Mouse (Mus musculus): ENCODE results near the gene Slc39a2.
A peak's percentile ranks its signal among the peaks of the same experiment; 100 is the strongest.
"Not testable (repeated sequence)": the region's sequence is repeated elsewhere in the genome, so short reads cannot be mapped to it uniquely, and the experiment has no call there.

The Slc39a2 gene

GRCm38 (mm10) chr14:51892191-51892939 lies at the start of gene Slc39a2:
TSS of gene Slc39a2 (plus strand) at chr14:51892889.
- no peak for DNase-seq (ENCODE audit: low spot score)

- DNase-seq (ENCODE audit: low spot score), result no peak
Observed at GRCm38 (mm10) chr14:51843882-51844281, 48.8 kb upstream of the Slc39a2 start.

GRCm38 (mm10) chr14:51846566-51846965 lies 46.1 kb upstream of the Slc39a2 start:
- no peak for DNase-seq (ENCODE audit: low spot score)

GRCm38 (mm10) chr14:51851006-51851405 lies 41.7 kb upstream of the Slc39a2 start:
- not testable (repeated sequence) for DNase-seq (ENCODE audit: low spot score)

- no peak for DNase-seq (ENCODE audit: low spot score)
Observed at GRCm38 (mm10) chr14:51853399-51853798, 39.3 kb upstream of the Slc39a2 start, which contains the start of gene Ear6. TSS of gene Ear6 (plus strand) at chr14:51853699.

DNA sequence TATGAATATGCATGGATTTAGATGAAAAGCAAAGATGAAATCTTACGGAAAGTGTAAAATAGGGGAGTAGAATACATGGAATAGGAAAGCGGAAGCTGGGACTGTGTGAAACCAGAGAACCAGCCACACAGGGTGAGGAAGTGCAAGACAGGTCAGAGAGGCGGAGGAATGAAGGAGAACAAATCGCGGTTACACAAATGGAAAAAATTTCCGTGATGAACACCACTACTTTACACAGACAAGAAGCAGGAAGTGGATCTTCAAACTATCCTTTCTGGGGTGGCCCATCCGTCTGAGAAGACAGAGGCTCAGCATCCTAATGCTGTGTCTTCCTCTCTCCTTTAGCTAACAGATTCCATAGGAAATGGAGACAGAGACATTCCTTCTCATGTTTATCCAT lies 37.4 kb upstream of the Slc39a2 start:
- DNase-seq (ENCODE audit: low spot score), result not testable (repeated sequence)

DNA sequence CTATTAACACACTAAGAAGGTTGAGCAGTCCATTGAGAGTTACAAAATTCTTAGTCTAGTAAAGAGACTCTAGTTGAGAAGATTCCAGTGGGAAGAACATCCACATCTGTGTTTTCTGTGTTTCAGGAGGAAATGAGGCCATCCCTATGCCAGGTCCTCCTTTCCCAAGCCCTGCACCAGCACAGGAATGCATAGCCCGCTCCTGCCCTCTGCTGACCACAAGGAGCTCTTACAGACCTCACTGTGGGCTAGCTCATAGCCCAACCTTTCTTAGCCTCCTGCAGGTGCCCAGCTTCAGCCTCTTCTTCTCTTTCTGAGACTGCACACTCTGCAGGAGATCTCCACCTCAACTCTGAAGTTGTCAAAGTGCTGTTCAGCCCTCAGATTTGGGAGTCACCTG lies 29.1 kb upstream of the Slc39a2 start:
- DNase-seq (ENCODE audit: low spot score), result not testable (repeated sequence)

DNA sequence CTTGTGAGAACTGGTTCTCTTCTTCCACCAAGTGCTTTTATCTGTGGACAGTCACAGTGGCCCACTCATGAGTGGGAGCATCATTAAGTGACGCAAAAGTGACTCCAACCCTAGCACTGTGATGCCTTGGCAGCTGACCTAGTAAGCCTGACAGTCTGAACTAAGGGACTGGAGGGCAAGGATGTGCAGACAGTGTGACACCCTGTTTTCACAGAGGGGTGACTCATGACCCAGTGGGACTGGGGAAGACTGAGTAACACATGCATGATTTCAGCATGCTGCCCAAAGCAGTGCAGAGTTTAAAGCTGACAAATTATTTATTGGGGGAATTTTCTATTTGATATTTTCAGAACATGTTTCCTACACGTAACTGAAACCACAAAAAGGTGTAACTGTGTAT lies 21.9 kb upstream of the Slc39a2 start:
- DNase-seq (ENCODE audit: low spot score), result no peak

DNA sequence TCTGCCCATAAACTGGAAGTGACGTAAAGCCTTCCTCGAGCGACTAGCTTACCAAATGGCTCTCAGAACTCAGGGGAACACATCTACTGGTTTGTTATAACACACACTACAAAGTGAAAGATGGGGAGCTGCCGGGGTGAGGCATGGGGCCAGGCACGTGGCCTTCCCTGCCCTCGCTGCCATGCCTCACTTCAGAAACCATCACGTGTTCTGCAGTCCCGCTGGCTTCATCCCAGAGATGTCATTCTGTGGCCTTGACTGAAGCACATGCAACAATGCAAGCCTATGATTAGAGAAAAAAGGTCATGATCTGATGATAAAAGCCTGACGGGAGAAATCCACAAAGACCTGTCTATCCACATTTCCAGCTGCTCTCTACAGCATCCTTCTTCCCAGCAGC lies 20.9 kb upstream of the Slc39a2 start:
- no peak for DNase-seq (ENCODE audit: low spot score)

GRCm38 (mm10) chr14:51877517-51877916 lies 15.2 kb upstream of the Slc39a2 start:
- DNase-seq (ENCODE audit: low spot score), result no peak

GRCm38 (mm10) chr14:51883527-51884030 lies 9.1 kb upstream of the Slc39a2 start:
- peak; percentile 72 for DNase-seq (ENCODE audit: low spot score)

DNA sequence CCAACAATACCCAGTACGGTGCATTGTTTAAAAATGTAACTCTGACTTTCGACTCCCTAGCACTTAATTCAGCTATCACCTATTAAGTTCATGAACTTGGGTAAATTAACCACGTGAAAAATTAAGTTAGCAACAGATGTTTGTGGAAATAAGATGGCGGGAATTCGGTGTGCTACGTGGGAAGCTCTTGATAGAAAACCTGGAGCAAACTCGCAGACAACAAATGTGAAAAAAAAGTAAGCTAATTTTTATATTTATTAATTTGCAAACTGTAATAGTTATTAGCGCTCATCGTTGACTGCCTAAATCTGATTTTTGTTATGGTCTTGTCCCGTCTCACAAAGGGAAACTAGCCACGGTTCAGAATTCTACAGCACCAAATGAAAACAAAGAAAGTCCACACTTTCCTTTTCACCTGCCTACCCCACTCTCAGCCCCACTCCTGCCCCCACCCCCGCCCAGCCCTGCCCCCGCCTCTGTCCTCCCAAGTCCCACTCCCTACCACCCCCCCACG lies 8.6 kb upstream of the Slc39a2 start:
- DNase-seq (ENCODE audit: low spot score), result no peak

DNA sequence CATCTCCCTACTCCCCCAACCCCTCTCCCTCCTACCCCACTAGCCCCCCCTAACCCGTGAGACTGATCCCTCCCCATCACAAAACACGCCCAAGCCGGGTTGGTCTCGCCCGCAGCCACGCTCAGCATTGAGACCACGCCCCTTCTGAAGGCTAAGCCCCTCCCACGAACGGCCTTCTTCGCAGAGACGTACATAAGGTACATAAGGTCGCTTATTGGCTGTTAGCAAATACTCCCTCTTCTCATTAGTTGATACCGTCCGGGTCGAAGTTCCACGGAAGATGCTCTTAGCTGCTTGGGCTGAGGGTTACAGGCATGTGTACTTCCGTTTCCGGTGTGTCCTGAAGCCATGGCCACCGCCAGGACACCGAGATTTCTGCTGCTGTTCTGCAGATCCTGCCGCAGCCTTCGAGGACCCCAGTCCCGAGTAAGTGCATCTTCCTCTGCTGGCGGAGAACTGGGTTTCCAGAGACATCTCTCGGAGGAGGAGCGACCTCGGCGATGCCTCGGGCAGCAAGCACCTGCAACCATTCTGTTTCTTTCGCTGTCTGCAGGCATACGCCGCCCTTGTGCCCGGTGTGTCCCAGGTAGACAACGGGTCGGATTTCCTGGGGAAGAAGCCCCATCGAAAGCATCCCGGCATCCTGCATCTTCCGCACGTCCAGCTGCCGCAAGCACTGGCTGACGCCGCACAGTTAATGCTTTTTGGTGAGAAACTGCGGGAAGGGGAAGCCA lies 7.9 kb upstream of the Slc39a2 start, which contains the start of gene Mettl17:
TSS of gene Mettl17 (plus strand) at position 245 of the 734 bp plus-strand sequence.
- peak; percentile 92 for DNase-seq (ENCODE audit: low spot score)

DNA sequence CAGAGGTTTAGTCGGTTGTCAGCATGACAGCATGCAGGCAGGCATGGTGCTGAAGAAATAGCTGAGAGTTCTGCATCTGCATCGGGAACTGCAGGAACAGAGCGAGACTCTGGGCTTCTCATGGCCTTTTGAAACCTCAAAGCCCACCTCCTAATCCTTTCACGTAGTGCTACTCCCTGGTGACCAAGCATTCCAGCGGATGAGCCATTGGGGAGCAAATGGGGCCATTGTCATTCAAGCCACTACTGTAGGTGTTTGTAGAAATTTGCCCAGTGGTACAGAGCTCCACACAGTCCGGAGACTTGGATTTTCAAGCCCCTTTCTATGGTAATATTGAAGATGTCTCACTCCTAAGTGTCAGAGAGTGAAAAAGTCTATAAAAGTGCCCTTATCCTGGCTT lies 6.6 kb upstream of the Slc39a2 start:
- no peak for DNase-seq (ENCODE audit: low spot score)

DNA sequence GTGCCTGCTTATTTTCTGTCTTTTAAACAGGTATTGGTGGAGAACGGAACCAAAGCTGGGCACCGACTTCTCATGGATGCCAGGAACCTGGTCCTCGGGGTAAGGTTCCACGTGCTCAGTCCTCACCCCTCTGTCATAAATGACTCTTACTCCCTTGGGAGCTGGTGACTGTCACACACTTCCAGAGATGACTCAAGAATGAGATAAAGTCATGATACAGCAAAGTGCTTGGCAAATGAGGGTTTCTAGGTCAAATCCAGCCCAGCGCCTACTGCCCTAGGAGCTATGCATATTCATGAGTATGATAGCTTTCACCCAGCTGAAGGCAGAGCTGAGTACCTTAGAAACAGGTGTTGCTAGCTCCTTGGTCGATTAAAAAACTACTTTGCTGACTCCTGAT lies 2.9 kb upstream of the Slc39a2 start:
- no peak for DNase-seq (ENCODE audit: low spot score)

GRCm38 (mm10) chr14:51893094-51893794 lies 555 bp downstream of the Slc39a2 start:
- DNase-seq (ENCODE audit: low spot score), result no peak

GRCm38 (mm10) chr14:51893809-51894208 lies 1.1 kb downstream of the Slc39a2 start:
- DNase-seq (ENCODE audit: low spot score), result no peak

DNA sequence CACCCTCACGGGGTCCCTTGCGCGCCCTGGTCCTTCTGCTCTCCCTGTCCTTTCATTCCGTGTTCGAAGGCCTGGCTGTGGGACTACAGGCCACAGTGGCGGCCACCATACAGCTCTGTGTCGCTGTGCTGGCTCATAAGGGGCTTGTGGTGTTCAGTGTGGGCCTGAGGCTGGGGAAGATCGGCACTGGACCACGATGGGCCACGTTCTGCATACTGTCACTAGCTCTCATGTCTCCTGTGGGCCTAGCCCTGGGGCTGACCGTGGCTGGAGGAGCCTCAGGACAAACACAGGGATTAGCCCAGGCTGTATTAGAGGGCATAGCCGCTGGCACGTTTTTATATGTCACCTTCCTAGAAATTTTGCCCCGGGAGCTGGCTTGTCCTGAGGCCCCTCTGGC lies 2.4 kb downstream of the Slc39a2 start:
- no peak for DNase-seq (ENCODE audit: low spot score)

DNA sequence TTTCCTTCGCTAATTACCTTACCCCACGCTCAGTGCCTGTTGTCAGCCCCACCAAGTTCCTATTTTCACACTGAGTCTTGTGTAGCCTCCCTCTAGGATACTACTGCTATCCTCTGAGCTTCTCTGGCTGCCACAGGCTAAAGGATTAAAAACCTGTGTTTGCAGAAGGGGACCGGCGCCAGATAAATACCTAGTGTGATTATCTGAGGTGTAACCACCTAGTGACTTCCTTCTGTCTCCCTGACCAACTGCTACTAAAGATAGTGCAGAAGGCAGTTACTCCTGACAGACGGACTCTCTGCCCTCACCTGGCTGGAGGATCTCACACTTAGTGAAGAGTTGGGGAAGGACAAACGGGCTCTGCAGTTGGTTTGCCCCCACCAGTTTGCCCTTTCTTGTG lies 3.3 kb downstream of the Slc39a2 start:
- DNase-seq (ENCODE audit: low spot score), result no peak

- no peak for DNase-seq (ENCODE audit: low spot score)
Observed at GRCm38 (mm10) chr14:51896539-51897170, 4.0 kb downstream of the Slc39a2 start.

DNA sequence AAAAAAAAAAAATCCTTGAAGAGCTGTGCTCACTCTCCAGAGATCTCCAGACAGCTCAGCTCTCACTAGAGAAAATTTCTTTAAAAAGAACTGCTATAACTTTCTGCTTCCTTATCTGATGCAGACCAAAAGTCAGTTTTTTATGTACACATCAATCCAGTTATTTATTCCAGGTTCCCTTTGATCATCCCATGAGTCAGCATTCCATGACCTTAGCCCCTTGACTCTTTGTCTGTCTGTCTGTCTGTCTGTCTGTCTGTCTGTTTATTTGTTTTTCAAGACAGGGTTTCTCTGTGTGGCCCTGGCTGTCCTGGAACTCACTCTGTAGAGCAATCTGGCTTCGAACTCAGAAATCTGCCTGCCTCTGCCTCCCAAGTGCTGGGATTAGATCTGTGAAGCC lies 6.7 kb downstream of the Slc39a2 start:
- no peak for DNase-seq (ENCODE audit: low spot score)

Measured in testis, postnatal 14 days (tissue).